Mouse (Mus musculus): ENCODE data around the gene 2200002D01Rik. TPM values are rescaled to one million over a fixed set of nuclear protein-coding genes. Genes with fewer than 3 reads are reported as not detected.

The 2200002D01Rik gene
- total and polyA plus RNA-seq, 2 experiments from 2014 or later, result 0.42 to 14.0 TPM

DNA sequence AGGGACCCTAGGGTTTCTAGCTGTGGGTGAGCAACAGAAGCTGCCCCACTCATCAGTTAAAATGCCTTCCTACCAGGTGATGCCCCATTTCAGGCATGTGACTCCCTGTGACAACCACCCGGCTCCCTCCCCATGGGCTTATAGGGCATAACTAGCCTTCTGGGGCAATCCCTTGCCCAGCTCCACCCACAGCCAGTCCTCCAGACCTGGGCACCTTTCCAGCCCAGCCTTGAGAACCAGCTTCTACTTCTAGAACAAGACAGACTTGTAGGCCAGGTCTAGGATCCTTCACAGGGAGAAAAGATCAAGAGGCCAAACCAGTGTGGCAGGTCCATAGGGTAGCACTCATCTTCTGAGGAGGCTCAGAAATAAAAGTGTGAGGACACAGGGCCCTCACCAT lies 9.1 kb upstream of the 2200002D01Rik start:
- ATAC-seq (ENCODE audit: insufficient read depth, low read depth) (no peak), DNase-seq (ENCODE audit: low spot score) (no peak)
- Histone ChIP-seq H3K4me1 (ENCODE audit: control insufficient read depth, insufficient read depth) (peaks cover 9% of the 10 kb centered on the region; the same call in 1 of the 2 replicates), H3K9me3 (replicated peaks; ENCODE audit: control insufficient read depth, low read length) (no peaks in the 10 kb centered on the region), H3K4me3 (ENCODE audit: low read depth, low read length) (no peak overlapping the region), H3K4me2 (ENCODE audit: low read depth, low read length) (no peak overlapping the region), H3K36me3 (replicated peaks; ENCODE audit: control insufficient read depth, insufficient read depth, low read length) (peaks cover 14% of the 10 kb centered on the region), H3K27ac (ENCODE audit: low read depth) (peak overlapping the region; percentile 47), H3K9ac (replicated peaks; ENCODE audit: low read depth, low read length) (no peak overlapping the region), H3K27me3 (ENCODE audit: control insufficient read depth, insufficient read depth, low read length) (no peaks in the 10 kb centered on the region)
- TF ChIP-seq EP300 (IDR thresholded peaks at IDR 0.05; ENCODE audit: low read depth) (no peak), CTCF (IDR thresholded peaks at IDR 0.05; ENCODE audit: low read depth) (no peak)
- WGBS, result 94% methylated on average over 1 of the region's 1 CpGs

DNA sequence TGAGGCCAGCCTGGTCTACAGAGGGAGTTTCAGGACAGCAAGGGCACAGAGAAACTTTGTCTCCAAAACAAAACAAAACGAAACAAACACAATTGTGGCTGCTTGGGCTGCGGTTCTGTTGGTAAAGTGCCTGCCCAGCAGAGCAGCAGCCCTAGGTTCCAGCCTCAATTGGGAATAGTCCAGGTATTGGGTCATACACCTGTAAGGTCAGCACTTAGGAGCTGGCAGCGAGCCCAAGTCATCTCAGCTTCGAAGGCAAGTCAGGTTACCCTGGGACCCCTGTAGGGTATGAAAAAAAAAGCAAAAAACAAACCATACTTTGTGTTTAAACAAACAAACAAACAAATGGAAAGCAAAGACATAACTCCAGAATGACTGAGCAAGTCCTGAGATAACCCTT lies 7.6 kb upstream of the 2200002D01Rik start:
- no peak overlapping the region for H3K4me3 ChIP-seq (ENCODE audit: low read depth, low read length)
- 76% methylated on average over 4 of the region's 4 CpGs for WGBS
- no peaks in the 10 kb centered on the region for H3K27me3 ChIP-seq (ENCODE audit: control insufficient read depth, insufficient read depth, low read length)
- ATAC-seq (ENCODE audit: insufficient read depth, low read depth) (no peak), DNase-seq (ENCODE audit: low spot score) (no peak)
- H3K4me1 ChIP-seq (ENCODE audit: control insufficient read depth, insufficient read depth), result peaks cover 5% of the 10 kb centered on the region; the same call in 1 of the 2 replicates
- H3K36me3 ChIP-seq (replicated peaks; ENCODE audit: control insufficient read depth, insufficient read depth, low read length), result peaks cover 14% of the 10 kb centered on the region
- H3K4me2 ChIP-seq (ENCODE audit: low read depth, low read length), result no peak overlapping the region
- H3K9ac ChIP-seq (replicated peaks; ENCODE audit: low read depth, low read length), result no peak overlapping the region
- no peak for TF ChIP-seq EP300 (IDR thresholded peaks at IDR 0.05; ENCODE audit: low read depth)
- no peak for TF ChIP-seq CTCF (IDR thresholded peaks at IDR 0.05; ENCODE audit: low read depth)
- no peak overlapping the region for H3K27ac ChIP-seq (ENCODE audit: low read depth)
- H3K9me3 ChIP-seq (replicated peaks; ENCODE audit: control insufficient read depth, low read length), result no peaks in the 10 kb centered on the region

DNA sequence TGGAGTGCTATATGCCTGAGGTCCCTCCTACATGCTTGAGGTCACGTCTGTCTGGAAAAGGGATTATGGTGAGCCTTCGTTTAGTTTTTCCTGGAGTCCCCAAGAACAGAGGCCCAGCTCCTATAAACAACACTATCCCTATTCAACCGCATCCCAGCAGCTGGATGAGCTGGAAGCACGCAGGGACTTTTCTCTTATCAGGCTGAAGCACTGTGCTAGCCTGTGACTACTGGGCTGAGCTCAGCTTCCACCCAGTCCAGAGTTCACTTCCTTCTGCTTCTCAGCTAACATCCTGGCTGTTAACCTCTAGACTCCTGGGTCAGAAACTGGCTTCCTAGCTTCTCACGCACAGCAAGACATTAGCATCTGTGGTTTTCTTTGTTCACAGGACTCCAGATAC lies 5.6 kb upstream of the 2200002D01Rik start:
- Histone ChIP-seq H3K9me3 (replicated peaks; ENCODE audit: control insufficient read depth, low read length) (no peaks in the 10 kb centered on the region), H3K4me2 (ENCODE audit: low read depth, low read length) (no peak overlapping the region), H3K27me3 (ENCODE audit: control insufficient read depth, insufficient read depth, low read length) (no peaks in the 10 kb centered on the region), H3K36me3 (replicated peaks; ENCODE audit: control insufficient read depth, insufficient read depth, low read length) (peaks cover 14% of the 10 kb centered on the region), H3K9ac (replicated peaks; ENCODE audit: low read depth, low read length) (no peak overlapping the region), H3K4me3 (ENCODE audit: low read depth, low read length) (no peak overlapping the region), H3K4me1 (ENCODE audit: control insufficient read depth, insufficient read depth) (no peaks in the 10 kb centered on the region; the same call in 1 of the 2 replicates), H3K27ac (ENCODE audit: low read depth) (no peak overlapping the region; the same call in 1 of the 2 replicates)
- DNase-seq (ENCODE audit: low spot score), result no peak
- TF ChIP-seq CTCF (IDR thresholded peaks at IDR 0.05; ENCODE audit: low read depth) (no peak), EP300 (IDR thresholded peaks at IDR 0.05; ENCODE audit: low read depth) (0 out of 2 replicates have a peak, but pooled peaks have one; percentile 15)
- 44% methylated on average over 5 of the region's 5 CpGs for WGBS
- peak; percentile 59 for ATAC-seq (ENCODE audit: insufficient read depth, low read depth)

- H3K36me3 ChIP-seq (replicated peaks; ENCODE audit: control insufficient read depth, insufficient read depth, low read length), result peaks cover 15% of the 10 kb centered on the region; the same call in 1 of the 2 replicates
- TF ChIP-seq EP300 (IDR thresholded peaks at IDR 0.05; ENCODE audit: low read depth) (no peak), CTCF (IDR thresholded peaks at IDR 0.05; ENCODE audit: low read depth) (no peak)
- H3K4me2 ChIP-seq (ENCODE audit: low read depth, low read length), result no peak overlapping the region
- H3K4me3 ChIP-seq (ENCODE audit: low read depth, low read length), result no peak overlapping the region
- 72% methylated on average over 3 of the region's 3 CpGs for WGBS
- no peak for DNase-seq (ENCODE audit: low spot score)
- no peak overlapping the region for H3K9ac ChIP-seq (replicated peaks; ENCODE audit: low read depth, low read length)
- 0 out of 2 replicates have a peak, but pooled peaks cover 4% of the 10 kb centered on the region for H3K4me1 ChIP-seq (ENCODE audit: control insufficient read depth, insufficient read depth)
- no peak for ATAC-seq (ENCODE audit: insufficient read depth, low read depth)
- H3K27me3 ChIP-seq (ENCODE audit: control insufficient read depth, insufficient read depth, low read length), result no peaks in the 10 kb centered on the region
- H3K9me3 ChIP-seq (replicated peaks; ENCODE audit: control insufficient read depth, low read length), result no peaks in the 10 kb centered on the region
- no peak overlapping the region for H3K27ac ChIP-seq (ENCODE audit: low read depth)
Measured at GRCm38 (mm10) chr7:29251166-29251565, 2.9 kb upstream of the 2200002D01Rik start.

GRCm38 (mm10) chr7:29247706-29248105 lies 560 bp downstream of the 2200002D01Rik start:
- Histone ChIP-seq H3K27me3 (ENCODE audit: control insufficient read depth, insufficient read depth, low read length) (no peaks in the 10 kb centered on the region), H3K9me3 (replicated peaks; ENCODE audit: control insufficient read depth, low read length) (no peaks in the 10 kb centered on the region), H3K9ac (replicated peaks; ENCODE audit: low read depth, low read length) (peak overlapping the region; percentile 35), H3K36me3 (replicated peaks; ENCODE audit: control insufficient read depth, insufficient read depth, low read length) (peaks cover 27% of the 10 kb centered on the region), H3K27ac (ENCODE audit: low read depth) (peak overlapping the region; percentile 40), H3K4me2 (ENCODE audit: low read depth, low read length) (peak overlapping the region; percentile 69), H3K4me1 (ENCODE audit: control insufficient read depth, insufficient read depth) (0 out of 2 replicates have a peak, but pooled peaks cover 4% of the 10 kb centered on the region), H3K4me3 (ENCODE audit: low read depth, low read length) (peak overlapping the region; percentile 39)
- TF ChIP-seq EP300 (IDR thresholded peaks at IDR 0.05; ENCODE audit: low read depth) (no peak), CTCF (IDR thresholded peaks at IDR 0.05; ENCODE audit: low read depth) (no peak)
- DNase-seq (ENCODE audit: low spot score) (no peak), ATAC-seq (ENCODE audit: insufficient read depth, low read depth) (peak; percentile 16; the same call in 1 of the 2 replicates)
- 15% methylated on average over 19 of the region's 19 CpGs for WGBS

- Histone ChIP-seq H3K36me3 (replicated peaks; ENCODE audit: control insufficient read depth, insufficient read depth, low read length) (peaks cover 27% of the 10 kb centered on the region), H3K9ac (replicated peaks; ENCODE audit: low read depth, low read length) (0 out of 2 replicates have a peak overlapping the region, but pooled peaks have one; percentile 35), H3K9me3 (replicated peaks; ENCODE audit: control insufficient read depth, low read length) (no peaks in the 10 kb centered on the region), H3K27me3 (ENCODE audit: control insufficient read depth, insufficient read depth, low read length) (no peaks in the 10 kb centered on the region), H3K27ac (ENCODE audit: low read depth) (no peak overlapping the region), H3K4me3 (ENCODE audit: low read depth, low read length) (peak overlapping the region; percentile 39), H3K4me2 (ENCODE audit: low read depth, low read length) (peak overlapping the region; percentile 69), H3K4me1 (ENCODE audit: control insufficient read depth, insufficient read depth) (0 out of 2 replicates have a peak, but pooled peaks cover 4% of the 10 kb centered on the region)
- TF ChIP-seq CTCF (IDR thresholded peaks at IDR 0.05; ENCODE audit: low read depth), result peak; percentile 95
- TF ChIP-seq EP300 (IDR thresholded peaks at IDR 0.05; ENCODE audit: low read depth), result no peak
- 30% methylated on average over 16 of the region's 16 CpGs for WGBS
- DNase-seq (ENCODE audit: low spot score), result peak; percentile 60
- ATAC-seq (ENCODE audit: insufficient read depth, low read depth), result no peak
Measured at GRCm38 (mm10) chr7:29247314-29247700, 959 bp downstream of the 2200002D01Rik start.
